Mouse (Mus musculus) left cerebral cortex, adult 18-20 months (tissue): ENCODE results near the gene Apbb2. TPM values are rescaled to one million over a fixed set of nuclear protein-coding genes. Genes with fewer than 3 reads are reported as not detected.

Experiments used
- total RNA-seq, 2 experiments: library from RNA; stranded (reverse); gene quantifications; 2 replicates each; pipeline ENCODE4 v1.2.3; 2021

Apbb2 gene
- total RNA-seq, 2 experiments from 2014 or later: 58.6 to 65.9 TPM

Other genes starting within 250 kb of the Apbb2 start
- 100 to 1,000 TPM; 871 to 967 TPM for gene Uchl1, start 57.3 kb upstream of the Apbb2 start, total RNA-seq
- gene Limch1, start 127.0 kb upstream of the Apbb2 start, total RNA-seq: 100 to 1,000 TPM; 120 to 123 TPM